Mouse (Mus musculus): ENCODE measurements around the gene Olfr648.

GRCm38 (mm10) chr7:104143179-104143578, 40.0 kb downstream of the Olfr648 start, which contains the start of gene Ubqln3:
- no peak for TF ChIP-seq CTCF (IDR thresholded peaks at IDR 0.05; ENCODE audit: low read depth, low read length)
- TF ChIP-seq POLR2A (IDR thresholded peaks at IDR 0.05; ENCODE audit: extremely low read depth, insufficient read depth, low read length) = no peak
